Mouse (Mus musculus) right cerebral cortex, adult 18-20 months (tissue): ENCODE results near the gene Prr36.

Experiments used
- DNase-seq: peaks from one replicate; pipeline ENCODE4 v3.0.0; 2022; ENCODE audit warnings: mixed read lengths

Gene Prr36

DNA sequence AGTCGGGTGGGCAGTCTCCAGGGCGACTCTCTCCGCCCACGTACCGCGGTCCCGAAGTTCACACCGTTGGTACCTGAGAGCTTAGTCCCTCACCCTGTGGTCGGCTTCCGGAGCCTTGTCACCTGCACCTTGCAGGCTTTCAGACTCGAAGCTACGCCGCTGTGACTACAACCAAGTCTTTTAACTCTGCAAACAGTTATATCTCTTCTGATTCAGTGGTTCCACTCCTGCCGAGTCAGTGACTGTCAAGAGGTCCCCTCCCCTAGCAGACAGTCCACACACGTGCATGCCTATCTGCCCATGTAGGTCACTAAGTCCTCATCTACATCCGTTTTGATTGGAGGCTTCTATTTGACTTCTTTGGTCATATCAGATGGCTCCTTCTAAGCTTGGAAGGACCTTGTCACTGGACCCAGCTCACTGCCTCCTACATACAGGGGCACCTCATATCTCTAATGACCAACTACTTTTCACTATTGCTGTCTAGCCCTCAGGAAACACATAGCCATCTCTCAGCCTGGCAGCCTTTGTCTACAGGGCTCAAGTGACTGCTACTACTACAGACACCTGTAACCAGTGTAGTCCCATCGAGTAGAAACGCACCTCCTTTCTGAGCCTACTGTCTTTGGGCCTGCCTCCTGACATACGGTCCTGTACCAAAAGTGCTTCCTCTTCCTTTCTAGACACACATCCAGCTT lies 22.1 kb upstream of the Prr36 start:
- DNase-seq: no peak

DNA sequence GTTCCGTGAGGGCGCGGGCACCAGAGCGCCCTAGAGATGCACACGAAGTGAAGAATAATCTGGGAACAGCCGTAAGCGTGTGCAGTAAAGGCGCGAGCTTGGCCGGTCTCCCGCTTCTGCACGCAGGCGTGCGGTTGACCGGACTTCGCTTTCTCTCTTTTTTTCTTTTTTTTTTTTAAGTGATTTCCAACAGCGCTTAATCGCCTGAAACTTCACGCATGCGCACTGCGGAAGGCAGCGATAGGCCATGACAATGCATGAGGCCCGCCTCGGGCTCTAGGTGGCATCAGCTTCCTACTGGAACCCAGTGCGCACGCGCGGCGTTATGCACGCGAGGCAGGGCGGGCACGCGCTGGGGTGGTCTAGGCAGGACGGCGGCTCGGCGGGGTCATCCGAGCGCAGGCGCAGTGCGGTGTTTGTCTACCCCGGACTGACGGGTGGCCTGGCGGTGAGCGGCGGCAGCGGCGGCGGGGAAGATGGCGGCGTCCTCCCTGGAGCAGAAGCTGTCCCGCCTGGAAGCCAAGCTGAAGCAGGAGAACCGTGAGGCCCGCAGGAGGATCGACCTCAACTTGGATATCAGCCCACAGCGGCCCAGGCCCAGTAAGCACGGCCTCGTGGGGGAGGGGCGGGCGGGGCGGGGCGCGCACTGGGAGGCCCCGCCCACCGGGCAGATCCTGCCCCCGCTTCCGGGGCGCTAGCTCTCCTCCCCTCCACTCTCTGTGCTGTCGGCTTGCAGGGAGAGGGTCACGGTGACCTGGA lies 21.4 kb upstream of the Prr36 start, which contains the start of the genes Map2k7 and Gm49320:
Gene Map2k7, plus strand, starts transcription at position 307 of the 759 bp plus-strand sequence.
Gene Gm49320, plus strand, starts transcription at position 432 of the 759 bp plus-strand sequence.
- DNase-seq: peak; percentile 100

DNA sequence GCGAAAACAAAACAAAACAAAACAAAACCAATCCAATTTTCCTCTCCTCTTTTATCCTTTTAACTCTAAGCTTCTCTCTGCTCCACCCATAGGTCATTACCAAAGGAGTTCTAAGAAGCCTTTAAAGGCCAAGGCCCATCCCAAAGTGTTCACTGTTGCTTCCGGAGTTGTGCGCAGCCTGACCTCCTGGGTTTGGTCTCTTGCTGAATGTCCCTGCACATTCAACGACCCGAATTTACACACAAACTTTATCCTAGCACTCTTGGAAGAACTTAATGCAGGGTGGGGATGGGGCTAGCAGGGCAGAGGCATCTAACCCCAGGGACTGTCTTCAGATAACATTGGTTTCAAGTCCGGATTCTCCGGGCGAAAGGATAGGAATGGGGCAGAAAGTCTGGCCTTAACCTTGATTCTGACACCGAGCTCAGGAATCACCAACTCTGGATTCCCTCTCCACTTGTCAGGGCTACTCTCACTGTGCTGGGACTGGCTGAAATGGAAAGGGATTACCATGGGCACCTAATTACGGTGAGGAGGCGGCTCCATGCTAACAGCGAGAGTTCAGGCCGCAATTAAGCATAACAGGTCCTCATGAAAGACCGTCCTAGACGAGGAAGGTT lies 20.7 kb upstream of the Prr36 start:
- no peak for DNase-seq

DNA sequence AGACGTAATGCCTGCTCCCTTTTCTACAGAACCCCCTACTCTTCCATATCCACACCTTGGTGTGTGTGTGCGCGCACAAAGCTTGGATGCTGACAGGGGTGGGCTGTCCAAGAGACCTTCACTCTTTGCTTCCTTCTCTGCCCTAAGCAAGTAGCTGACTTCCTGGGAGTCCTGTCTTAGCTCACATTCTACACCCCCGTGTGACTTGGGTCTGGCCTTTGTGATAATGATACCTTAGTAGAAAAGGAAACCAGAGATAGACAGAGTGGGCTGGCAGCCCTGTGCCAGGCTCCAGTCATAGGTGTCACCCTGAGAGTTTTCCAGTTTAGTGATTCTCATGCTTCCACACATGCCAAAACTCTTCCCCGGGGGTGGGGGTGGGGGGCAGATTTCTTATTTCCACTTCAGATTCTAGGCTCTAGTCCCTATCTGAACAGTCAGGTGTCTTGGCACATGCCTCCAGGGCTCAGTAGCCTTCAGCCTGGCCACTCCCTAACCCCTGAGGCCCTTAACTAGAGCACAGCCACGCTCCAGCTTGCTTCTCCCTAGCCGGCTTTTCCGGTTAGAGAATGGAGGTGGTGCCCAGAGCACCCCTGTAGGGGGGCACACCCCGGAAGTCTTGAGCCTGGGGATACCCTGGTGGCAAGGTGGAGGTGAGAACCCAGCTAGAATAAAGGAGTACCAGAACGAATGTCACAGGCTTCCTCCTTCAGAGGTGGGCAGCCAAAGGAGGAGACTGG lies 13.5 kb upstream of the Prr36 start:
- DNase-seq: no peak

DNA sequence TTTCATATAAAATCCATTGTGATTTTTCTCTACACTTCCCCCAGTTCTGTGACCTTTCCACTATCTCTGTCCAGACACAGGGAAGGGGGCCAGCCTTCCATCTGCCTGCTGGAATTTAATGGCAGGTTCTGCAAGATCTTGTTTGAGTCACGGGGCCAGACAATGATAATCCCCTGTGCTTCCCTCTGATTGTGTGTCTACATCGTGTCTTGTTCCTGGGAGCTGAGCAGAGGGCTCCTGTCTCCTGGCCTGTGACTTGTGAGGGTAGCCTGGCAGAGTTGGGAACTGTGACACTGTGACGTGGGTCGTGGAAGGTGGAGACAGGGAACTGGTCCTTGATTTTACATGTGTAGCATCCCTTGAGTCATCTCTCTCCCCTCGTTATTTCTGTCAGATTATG lies 12.5 kb upstream of the Prr36 start:
- no peak for DNase-seq

DNA sequence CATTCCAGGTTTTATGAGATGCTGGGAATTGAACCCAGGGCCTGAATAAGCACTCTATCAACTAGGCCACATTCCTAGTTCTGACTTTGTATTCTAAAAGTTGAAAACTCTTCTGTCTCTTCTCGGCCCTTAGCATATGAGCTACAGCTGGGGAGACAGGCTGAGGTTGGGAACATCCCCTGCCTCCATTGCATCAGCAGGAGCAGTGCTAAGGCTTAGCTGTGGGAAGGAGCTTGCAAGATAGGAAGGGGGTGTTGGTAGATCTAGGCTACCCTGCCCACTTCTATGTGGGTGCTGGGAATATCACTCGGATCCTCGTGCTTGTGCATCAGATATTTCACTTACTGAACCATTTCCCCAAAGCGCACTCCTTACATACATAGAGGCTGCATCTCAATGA lies 10.7 kb upstream of the Prr36 start:
- DNase-seq: no peak

DNA sequence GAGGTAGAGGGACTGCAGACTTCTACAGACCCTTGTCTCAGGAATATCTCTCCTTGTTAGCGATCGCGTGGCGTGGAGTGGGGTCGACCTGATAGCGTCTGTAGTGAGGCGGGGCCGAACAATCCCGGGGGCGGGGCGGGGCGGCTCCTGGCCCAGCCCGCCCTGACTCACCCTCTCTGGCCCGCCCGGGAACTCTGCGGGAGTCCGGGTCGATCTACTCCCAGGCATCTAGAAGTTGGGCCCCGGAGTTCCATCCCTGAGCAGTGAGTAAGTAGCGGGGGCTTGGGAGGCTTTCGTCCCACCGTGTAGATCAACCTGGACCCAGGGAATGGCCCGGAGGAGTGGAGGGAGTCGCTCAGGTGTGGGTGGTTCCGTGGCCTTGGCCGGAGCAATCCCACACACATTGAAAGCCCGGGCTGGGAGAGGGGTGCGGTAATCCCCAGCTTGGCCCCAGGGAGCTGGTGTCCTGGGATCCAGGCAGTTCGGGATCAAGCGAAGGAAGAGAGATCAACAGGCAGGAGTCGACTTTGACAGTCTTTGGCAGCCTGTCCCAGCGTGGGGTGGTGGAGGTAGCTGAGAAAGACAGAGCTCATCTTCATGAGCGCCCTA lies 9.6 kb upstream of the Prr36 start, which contains the start of gene Lrrc8e:
Gene Lrrc8e, plus strand, starts transcription at position 89 of the 609 bp plus-strand sequence.
- no peak for DNase-seq

DNA sequence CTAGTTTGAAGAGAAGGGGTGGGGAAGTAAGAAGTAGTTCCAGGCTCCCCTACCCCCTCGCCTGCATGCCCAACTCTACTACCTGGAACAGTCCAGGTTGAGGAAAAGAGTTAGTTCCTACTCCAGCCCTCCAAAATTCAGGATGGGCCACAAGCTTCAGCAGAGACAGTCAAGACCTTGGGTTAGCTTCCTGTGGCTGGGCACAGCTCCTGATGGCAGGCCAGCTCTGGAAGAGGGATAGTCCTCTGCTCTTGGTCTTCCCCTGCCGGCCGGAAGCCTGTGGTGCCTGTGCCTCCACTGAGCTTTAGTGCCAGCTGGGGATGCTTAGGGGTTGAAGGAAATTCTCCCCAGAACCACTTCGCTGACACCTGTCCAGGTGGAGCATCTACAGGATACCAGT lies 9.1 kb upstream of the Prr36 start:
- no peak for DNase-seq

DNA sequence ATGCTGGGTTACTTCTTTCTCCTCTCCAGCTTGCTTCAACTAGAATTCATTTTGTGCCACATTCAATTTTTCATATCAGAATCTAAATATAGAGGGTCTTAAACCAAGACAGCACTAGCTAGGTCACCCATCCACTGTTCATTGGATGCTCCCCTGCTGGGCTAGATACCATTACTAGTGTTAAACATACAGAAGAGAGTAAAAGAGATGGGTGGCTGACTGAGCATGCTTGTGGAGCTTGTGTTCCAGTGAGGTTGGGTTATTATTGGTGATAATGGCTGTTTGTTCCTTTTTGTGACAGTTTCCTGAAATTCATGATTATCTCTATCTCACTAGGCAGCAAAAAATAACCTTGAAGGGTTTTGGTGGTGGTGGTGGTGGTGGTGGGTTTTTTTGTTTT lies 4.8 kb upstream of the Prr36 start:
- DNase-seq: no peak

DNA sequence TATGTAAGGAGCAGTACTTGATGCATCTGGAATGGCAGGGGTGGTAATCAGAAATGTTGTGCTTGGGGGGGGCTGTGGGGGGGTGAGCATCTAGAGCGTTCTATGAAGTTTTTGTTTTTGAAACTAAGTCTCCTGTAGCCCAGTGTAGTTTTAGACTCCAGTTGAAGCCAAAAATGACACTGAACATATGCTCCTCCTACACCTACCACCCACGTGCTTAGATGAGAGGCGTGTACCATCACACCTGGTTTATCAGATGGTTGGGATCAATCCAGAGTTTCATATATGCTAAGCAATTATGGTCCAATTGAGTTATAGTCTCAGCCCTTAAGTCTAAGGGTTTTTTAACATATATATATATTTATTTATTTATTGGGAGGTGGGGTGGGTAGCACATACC lies 2.4 kb upstream of the Prr36 start:
- DNase-seq: peak; percentile 48

DNA sequence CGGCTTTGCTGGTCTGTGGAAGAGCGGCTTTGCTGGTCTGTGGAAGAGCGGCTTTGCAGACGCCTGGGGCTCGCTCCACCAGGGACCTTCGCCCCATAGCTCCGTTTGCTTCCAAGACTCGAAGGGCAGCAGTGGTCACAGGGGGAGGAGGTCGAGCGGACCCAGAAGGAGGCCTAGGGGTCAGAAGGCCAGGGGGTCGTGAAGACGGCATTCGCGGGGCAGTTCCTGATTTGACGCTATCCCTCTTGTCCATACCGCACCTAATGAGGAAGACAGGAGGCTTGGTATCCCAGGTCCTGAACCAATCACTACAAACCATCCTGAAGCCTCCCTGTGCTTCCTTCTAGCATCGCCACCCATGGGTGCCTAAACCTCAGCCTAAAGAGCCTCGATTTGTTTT lies 963 bp downstream of the Prr36 start:
- DNase-seq: no peak

DNA sequence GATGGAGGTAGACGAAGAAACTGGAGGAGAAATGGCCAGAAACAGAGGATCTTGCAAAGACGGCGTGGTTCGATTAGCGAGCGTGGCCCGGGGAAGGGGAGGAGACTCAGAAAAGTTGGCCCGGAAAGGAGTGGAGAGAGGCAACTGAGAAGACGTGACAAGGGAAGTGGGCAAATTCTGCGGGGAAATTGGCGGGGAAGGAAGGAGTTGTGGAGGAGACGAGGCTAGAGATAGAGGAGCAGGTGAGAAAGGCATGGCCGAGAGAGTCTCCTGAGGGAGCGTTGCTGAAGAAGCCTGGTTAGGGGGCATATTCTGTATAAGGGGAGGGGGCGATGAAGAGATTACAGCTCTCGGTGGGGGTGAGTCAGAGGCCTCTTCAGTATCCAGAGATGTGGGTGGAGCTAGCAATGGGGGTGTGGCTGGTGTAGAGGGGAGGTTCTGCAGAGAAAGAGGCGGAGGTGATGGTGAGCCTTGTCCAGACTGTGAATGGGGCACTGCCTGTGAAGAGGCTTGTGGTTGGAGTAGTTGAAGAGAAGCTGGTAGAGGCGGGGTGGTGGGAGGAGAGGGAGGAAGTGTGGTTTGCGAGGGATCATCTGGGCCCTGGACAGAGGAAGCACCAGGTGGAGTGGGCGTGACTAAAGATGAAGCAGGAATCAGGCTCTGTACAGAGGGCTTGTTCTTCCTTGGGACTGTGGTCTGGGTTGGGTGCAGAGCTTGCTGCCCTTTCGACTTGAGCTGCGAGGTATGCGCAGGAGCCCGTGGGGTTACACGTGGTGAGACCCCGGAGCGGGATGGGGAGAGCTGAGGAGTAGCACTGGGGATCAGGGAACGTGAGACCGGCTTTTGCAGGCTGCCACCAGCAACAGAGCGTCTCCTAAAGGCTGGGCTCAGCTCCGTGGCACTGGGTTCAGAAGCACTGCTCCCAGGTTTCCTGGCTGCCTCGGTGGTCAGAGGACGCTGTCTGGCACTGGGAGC lies 3.0 kb downstream of the Prr36 start:
- DNase-seq: peak; percentile 20

DNA sequence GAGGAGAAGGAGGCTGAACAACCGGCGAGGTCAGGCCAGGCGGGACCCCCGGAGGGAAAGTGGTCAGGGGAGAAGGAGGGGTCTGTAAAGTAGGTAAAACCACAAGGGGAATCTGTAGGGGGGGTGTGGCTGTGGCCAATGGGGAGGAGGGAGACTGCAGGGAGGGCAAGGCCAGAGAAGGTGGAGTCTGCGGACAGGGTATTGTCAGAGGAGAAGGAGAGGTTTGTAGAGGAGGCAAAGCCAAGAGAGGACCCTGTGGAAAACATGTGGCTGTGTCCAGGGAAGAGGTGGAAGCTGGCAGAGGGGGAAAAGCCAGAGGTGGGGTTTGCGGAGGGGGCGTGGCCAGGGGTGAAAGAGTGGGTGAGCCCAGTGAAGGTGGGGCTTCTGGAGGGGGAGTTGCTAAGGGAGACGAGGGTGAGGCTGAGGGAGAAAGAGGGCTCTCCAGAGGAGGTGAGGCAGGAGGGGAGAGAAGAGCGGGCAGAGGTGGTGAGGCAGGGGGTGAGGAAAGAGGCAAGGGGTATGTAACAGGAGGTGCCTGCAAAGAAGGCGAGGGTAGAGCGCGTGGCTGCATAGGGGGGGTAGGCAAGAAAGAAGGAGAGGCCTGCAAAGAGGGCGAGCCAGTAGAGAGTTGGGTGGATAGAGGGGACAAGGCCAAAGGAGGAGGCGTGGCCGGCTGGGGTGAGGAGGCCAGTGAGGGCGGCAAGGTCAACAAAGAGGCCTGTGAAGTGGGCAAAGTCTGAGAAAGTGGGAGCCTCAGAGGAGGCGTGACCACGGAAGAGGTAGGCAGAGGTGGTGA lies 3.9 kb downstream of the Prr36 start:
- DNase-seq: no peak

DNA sequence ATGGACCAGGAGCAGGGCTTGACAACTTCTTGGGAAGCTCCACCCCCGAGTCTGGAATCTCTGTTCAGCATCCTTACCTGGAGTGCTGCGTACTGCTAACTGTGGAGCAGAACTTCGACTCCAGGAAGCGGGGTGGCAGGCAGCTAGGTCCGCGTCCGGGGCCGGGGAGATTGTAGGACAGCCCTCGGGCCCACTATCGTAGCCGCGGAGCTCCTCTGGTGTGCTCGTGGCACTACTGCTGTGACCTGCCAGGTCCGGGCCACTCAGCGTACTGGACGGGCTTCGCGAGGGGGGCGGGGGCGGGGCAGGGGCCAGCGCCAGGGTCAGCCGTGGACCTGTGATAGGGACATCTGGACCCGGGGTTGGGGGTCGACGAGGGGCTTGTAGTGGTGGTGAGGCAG lies 4.5 kb downstream of the Prr36 start:
- DNase-seq: no peak

DNA sequence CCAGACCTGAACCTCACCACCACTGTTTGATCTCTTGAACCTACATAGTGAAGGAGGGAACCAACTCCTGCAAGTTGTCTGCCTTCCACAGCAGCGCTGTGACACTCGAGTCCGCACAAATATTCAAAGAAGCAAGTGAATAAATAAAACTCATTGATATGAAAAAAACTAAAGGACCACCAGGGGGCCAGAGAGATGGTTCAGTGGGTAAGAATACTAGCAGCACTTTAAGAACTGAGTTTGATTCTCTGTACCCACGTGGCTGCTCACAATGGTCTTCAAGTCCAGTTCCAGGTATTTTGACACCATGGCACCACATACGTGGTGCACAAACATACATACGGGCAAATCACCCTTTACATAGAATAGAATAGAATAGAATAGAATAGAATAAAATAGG lies 6.2 kb downstream of the Prr36 start:
- no peak for DNase-seq

DNA sequence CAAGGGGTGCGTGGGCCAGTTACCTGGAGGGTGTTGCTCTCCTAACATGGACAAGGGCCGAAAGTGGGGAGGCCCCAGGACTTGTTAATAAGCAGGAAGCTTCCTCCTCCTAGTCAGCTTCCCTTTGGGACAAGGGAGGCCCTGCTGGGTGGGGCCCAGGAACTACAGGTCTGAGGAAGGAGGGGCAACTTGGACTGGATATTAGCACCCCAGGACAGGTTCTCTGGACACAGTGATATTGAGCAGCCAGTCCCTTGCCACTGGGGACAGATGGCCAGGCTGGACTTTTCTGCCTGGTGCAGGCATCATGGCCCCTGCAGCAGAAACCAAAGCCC lies 10.3 kb downstream of the Prr36 start:
- no peak for DNase-seq

DNA sequence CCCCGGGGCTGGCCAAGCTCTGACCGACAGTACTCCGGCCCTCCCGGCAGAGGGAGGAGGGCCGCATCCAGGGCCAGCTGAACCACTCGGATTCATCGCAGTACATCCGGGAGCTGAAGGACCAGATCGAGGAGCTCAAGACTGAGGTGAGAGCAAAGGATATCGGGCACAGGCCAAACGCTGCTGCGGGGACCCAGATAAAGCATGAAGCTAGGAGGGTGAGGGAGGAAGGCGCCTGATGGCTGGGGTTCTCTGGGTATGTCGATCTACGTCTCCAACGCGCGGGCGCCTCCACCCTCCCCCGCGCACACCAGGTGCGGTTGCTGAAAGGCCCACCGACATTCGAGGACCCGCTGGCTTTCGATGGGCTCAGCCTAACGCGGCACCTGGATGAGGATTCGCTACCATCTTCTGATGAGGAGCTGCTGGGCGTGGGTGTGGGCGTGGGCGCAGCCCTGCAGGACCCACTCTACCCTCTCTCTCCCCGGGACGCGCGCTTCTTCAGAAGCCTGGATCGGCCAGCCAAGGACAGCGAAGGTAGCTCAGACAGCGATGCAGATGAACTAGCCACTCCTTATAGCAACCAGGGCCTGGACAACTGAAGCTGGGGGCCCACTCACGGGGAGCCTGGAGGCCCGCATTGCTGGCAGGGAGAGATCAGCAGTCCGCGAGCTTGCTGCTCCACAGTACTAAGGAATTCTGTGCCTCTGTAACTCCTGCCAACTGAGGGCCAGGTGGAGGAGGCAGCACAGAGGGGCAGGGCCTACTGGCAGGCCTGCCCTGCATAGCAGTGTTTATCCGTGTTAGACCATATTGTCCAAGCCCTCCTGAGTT lies 10.9 kb downstream of the Prr36 start:
- peak; percentile 43 for DNase-seq

DNA sequence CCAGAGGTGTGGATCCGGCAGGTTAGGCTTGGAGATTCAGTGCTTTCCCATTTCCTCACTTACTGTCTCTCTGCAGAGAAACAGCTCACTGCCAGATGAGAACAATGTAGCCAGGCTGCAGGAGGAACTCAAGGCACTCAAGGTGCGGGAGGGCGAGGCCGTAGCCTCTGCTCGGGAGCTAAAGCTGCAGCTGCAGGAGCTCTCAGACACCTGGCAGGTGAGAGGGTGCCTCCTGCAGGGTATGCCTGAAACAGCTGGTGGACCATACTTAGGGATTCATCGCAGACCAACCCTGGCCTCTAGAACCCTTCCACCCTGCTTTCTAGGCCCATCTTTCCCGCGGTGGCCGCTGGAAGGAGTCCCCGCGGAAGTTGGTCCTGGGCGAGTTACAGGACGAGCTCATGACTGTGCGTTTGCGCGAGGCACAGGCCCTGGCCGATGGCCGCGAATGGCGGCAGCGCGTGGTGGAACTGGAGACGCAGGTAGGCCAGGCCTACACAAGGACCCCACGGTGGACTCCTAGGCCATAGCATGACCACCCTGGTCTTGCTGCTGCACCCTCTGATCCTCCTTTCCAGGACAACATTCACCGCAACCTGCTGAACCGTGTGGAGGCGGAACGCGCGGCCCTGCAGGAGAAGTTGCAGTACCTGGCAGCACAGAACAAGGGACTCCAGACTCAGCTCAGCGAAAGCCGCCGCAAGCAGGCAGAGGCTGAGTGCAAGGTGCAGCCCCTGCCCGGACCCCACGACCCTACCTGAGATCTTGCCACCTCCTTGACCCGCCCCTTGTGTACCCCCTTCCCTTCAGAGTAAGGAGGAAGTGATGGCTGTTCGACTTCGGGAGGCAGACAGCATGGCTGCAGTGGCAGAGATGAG lies 11.8 kb downstream of the Prr36 start:
- DNase-seq: no peak

DNA sequence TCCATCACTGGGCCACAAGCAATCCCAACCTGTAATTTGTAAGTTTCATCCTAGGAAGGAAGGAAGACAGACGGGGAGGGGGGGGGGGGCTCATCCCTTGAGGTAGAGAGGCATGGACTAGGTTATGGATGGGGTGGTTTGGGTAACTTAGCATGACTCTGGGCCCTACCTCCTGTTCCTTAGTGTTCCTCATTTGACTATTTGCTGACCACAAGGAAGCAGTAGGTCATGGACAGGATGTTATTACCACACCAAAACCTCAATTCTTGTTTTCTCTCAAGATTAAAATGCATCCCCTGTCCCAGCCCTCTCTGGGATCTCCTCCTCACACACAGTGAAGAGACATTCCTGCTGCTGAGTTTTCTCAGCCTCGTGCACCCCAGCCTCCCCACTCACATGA lies 15.9 kb downstream of the Prr36 start:
- no peak for DNase-seq
